Mouse (Mus musculus): ENCODE data around the gene Tgfbr3l.

DNA sequence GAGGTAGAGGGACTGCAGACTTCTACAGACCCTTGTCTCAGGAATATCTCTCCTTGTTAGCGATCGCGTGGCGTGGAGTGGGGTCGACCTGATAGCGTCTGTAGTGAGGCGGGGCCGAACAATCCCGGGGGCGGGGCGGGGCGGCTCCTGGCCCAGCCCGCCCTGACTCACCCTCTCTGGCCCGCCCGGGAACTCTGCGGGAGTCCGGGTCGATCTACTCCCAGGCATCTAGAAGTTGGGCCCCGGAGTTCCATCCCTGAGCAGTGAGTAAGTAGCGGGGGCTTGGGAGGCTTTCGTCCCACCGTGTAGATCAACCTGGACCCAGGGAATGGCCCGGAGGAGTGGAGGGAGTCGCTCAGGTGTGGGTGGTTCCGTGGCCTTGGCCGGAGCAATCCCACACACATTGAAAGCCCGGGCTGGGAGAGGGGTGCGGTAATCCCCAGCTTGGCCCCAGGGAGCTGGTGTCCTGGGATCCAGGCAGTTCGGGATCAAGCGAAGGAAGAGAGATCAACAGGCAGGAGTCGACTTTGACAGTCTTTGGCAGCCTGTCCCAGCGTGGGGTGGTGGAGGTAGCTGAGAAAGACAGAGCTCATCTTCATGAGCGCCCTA, 21.2 kb upstream of the Tgfbr3l start, which contains the start of gene Lrrc8e:
- TF ChIP-seq CTCF (conservative IDR thresholded peaks at IDR 0.05; ENCODE audit: low read length) (no peak), POU5F1 (IDR thresholded peaks at IDR 0.05; ENCODE audit: borderline replicate concordance, low read length) (no peak)
